Mouse (Mus musculus) embryonic facial prominence, embryonic 15.5 days (tissue): ENCODE data around the gene Lrrc74a. TPM values are rescaled to one million over a fixed set of nuclear protein-coding genes. Genes with fewer than 3 reads are reported as not detected.

ENCODE experiments used
- ATAC-seq: fragments of 200-750 bp; cut with Nextera tagmentation; 2 replicates; pipeline ENCODE4 v1.8.0; 2017; ENCODE audit warnings: low read depth, moderate TSS enrichment; ENCODE audit not compliant: insufficient number of reproducible peaks, low FRiP score, low TSS enrichment
- H3K27ac ChIP-seq: fragments of 300-500 bp; sonication (generic); replicated peaks from 2 replicates; pipeline ENCODE4 v1.5.1; 2015; ENCODE audit warnings: mild to moderate bottlenecking, inconsistent platforms
- H3K27me3 ChIP-seq: fragments of 300-500 bp; sonication (generic); 2 replicates; pipeline ENCODE4 v1.6.1; 2015; ENCODE audit warnings: inconsistent platforms
- H3K36me3 ChIP-seq: fragments of 300-500 bp; sonication (generic); 2 replicates; pipeline ENCODE4 v1.6.1; 2015; ENCODE audit warnings: mild to moderate bottlenecking, inconsistent platforms
- H3K4me1 ChIP-seq: fragments of 300-500 bp; sonication (generic); 2 replicates; pipeline ENCODE4 v1.6.1; 2015; ENCODE audit warnings: inconsistent platforms
- H3K4me2 ChIP-seq: fragments of 300-500 bp; sonication (generic); replicated peaks from 2 replicates; pipeline ENCODE4 v1.6.1; 2015; ENCODE audit warnings: mild to moderate bottlenecking, inconsistent platforms
- H3K4me3 ChIP-seq: fragments of 300-500 bp; sonication (generic); replicated peaks from 2 replicates; pipeline ENCODE4 v1.5.1; 2015; ENCODE audit warnings: mild to moderate bottlenecking, inconsistent platforms
- H3K9ac ChIP-seq: fragments of 300-500 bp; sonication (generic); 2 replicates; pipeline ENCODE4 v1.6.1; 2015; ENCODE audit warnings: inconsistent platforms
- H3K9me3 ChIP-seq: fragments of 300-500 bp; sonication (generic); replicated peaks from 2 replicates; pipeline ENCODE4 v1.6.1; 2016; ENCODE audit warnings: inconsistent platforms
- WGBS: fragments of 180-500 bp; shearing (Covaris S2); methylation state at CpG from one replicate; pipeline ENCODE4 v1.1.7; 2015; 5-methylcytosine and 5-hydroxymethylcytosine counted together
- polyA plus RNA-seq: library from polyadenylated mRNA; unstranded; fragments of >200 nt; fragmentation: Nextera tagmentation; extraction: Ambion mirVana; gene quantifications from 2 replicates; pipeline ENCODE4 v1.2.1, GENCODE M21; 2015

The Lrrc74a gene
- polyA plus RNA-seq, 1 experiment from 2014 or later = not detected

DNA sequence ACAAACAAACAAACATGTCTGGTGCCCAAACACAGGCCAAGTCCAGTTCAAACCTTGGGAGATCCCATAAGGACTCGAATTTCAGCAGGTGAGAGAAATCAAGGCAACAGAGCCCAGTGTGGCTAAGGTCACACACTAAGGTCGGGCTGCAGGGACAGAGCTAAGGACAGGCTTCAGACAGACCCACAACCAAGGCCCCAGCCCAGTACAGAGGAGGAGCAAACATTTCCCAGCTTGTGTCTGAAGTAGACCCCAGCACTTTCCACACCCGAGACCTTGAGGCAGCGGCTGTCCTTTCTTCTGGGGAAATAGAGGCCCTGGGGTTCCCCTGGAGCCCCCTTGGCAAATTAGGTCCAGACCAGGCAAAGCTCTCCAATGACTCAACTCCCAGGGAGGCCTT, 66.2 kb downstream of the Lrrc74a start:
- Histone ChIP-seq H3K36me3 (no peaks in the 10 kb centered on the region), H3K4me2 (peak overlapping the region; percentile 42), H3K9me3 (no peaks in the 10 kb centered on the region), H3K27ac (peak overlapping the region; percentile 99), H3K4me1 (peaks cover 74% of the 10 kb centered on the region), H3K4me3 (no peak overlapping the region), H3K9ac (0 out of 2 replicates have a peak overlapping the region, but pooled peaks have one; percentile 9), H3K27me3 (no peaks in the 10 kb centered on the region)
- WGBS = 19% methylated on average over 4 of the region's 4 CpGs
- ATAC-seq = no peak

DNA sequence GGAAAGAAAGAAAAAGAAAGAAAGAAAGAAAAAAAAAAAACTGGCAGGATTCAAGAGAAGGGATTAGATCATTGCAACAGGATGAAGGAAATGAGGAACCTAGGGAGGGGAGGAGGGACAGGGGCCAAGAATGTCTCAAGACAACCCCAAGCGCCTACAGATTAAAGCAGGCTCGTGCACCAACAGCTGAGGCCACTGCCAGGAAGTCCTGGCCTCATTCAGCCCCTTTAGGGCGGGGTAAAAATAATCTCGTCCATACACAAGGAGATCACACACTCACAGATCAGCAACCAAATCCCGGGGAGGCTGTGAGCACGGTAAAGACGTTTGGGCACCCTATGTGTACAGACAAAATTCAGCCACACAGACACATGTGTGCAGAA, 66.6 kb downstream of the Lrrc74a start:
- peak; percentile 56 for ATAC-seq
- Histone ChIP-seq H3K9ac (no peak overlapping the region), H3K27me3 (no peaks in the 10 kb centered on the region), H3K4me1 (peaks cover 73% of the 10 kb centered on the region), H3K4me2 (peak overlapping the region; percentile 42), H3K36me3 (no peaks in the 10 kb centered on the region), H3K9me3 (no peaks in the 10 kb centered on the region), H3K27ac (peak overlapping the region; percentile 99), H3K4me3 (peak overlapping the region; percentile 20; the same call in 1 of the 2 replicates)
- 1% methylated on average over 7 of the region's 7 CpGs for WGBS

DNA sequence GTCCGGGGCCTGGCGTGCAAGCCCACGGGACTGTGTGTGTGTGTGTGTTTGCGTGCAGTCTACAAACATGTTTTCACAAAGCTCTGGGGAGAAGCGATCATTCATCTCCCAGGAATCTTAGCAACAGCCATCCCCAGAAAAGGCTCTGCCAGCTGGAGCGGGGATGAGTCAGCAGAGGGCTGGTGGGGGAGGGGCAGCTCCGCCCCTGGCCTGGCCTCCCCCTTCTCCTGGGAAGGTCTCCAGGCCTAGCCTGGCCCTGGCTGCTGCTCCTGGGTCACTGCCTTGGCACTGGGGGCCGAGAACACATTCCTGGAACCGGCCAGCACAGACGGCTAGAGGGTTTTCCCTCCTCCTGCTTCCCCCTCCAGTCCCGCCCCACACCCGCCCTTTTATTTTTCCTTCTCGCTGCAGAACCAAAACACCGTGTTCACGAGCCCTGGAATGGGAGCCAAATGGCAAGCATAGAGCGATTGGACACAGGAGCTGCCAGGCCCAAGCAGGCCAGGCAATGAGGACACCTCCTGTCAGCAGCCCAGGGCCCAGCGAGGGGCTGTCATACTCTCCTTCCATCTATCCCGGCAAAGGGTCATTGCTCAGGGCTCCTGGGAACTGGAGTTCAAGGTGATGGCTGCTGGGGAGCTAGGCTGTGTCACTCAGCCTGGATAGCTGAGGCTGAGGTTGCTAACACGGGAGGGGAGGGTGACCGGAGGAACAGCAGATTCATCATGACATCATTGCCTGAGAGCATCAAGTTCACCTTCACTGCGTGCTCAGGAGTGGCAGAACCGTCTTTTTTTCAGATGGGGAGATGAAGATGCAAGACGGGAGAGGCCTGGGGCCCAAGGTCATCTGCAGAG, 67.2 kb downstream of the Lrrc74a start:
- Histone ChIP-seq H3K4me2 (peak overlapping the region; percentile 42), H3K27me3 (no peaks in the 10 kb centered on the region), H3K9me3 (no peaks in the 10 kb centered on the region), H3K36me3 (no peaks in the 10 kb centered on the region), H3K4me3 (peak overlapping the region; percentile 20), H3K27ac (peak overlapping the region; percentile 99), H3K9ac (peak overlapping the region; percentile 39), H3K4me1 (peaks cover 75% of the 10 kb centered on the region)
- peak; percentile 84 for ATAC-seq
- WGBS = 2% methylated on average over 23 of the region's 23 CpGs

DNA sequence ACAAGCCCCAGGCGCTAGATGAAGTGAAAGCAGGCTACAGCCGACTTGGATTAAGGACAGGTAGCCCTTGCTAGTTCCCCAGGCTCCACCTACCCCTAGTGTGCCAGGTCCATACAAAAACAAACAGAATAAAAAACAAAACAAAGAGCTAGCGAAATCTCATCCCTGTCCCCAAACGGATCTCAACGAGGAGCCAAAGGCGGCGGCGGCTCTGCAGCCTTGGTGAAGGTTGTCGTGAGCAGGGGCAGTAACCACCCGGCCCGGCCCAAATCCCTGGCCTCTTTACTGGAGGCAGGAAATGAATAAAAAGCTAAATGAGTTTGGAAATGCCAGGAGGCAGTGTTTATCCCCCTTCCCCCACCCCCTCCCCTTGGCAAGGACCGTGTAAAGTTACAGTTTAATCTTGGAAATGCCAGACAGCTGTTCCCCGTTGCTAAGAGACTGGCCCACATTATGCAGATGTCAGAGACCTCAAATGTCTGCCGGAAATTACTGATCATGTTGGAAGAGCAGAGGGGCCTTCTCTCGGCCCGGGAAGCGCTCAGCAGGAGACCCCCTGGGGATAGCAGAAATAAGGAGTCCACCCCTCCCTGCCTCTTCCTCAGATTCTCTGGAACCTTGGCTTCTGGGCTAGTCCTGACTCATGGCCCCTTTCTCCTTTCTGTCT, 68.0 kb downstream of the Lrrc74a start:
- peak overlapping the region; percentile 99 for H3K27ac ChIP-seq
- H3K4me1 ChIP-seq = peaks cover 82% of the 10 kb centered on the region
- H3K36me3 ChIP-seq = no peaks in the 10 kb centered on the region
- peak overlapping the region; percentile 42 for H3K4me2 ChIP-seq
- ATAC-seq = peak; percentile 59
- 3% methylated on average over 17 of the region's 17 CpGs for whole genome bisulfite sequencing
- peak overlapping the region; percentile 20 for H3K4me3 ChIP-seq
- no peaks in the 10 kb centered on the region for H3K27me3 ChIP-seq
- H3K9ac ChIP-seq = peak overlapping the region; percentile 39
- H3K9me3 ChIP-seq = no peaks in the 10 kb centered on the region

DNA sequence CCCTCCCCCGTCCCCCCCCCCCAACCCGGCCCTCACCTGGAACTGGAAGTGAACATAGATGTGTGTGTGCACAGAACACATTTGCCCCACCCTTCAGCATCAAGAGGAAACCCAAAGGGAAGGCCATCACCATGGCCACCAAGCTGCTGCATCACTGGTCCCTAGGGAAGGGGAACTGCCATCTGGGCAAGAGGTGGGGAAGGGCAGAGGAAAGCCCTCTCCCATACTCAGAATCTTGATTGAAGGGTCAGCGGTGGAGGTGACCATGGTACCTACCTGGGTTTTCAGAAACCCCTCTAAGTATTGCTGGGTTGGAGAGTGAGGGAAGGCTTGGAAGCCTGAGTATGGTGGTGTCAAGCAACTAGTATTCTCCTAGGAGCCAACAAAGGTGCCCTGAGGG, 68.7 kb downstream of the Lrrc74a start:
- Histone ChIP-seq H3K4me1 (peaks cover 89% of the 10 kb centered on the region), H3K9me3 (no peaks in the 10 kb centered on the region), H3K27ac (peak overlapping the region; percentile 99), H3K36me3 (no peaks in the 10 kb centered on the region), H3K27me3 (no peaks in the 10 kb centered on the region), H3K4me2 (no peak overlapping the region), H3K9ac (no peak overlapping the region), H3K4me3 (no peak overlapping the region)
- no peak for ATAC-seq
- WGBS = 27% methylated on average over 3 of the region's 3 CpGs

DNA sequence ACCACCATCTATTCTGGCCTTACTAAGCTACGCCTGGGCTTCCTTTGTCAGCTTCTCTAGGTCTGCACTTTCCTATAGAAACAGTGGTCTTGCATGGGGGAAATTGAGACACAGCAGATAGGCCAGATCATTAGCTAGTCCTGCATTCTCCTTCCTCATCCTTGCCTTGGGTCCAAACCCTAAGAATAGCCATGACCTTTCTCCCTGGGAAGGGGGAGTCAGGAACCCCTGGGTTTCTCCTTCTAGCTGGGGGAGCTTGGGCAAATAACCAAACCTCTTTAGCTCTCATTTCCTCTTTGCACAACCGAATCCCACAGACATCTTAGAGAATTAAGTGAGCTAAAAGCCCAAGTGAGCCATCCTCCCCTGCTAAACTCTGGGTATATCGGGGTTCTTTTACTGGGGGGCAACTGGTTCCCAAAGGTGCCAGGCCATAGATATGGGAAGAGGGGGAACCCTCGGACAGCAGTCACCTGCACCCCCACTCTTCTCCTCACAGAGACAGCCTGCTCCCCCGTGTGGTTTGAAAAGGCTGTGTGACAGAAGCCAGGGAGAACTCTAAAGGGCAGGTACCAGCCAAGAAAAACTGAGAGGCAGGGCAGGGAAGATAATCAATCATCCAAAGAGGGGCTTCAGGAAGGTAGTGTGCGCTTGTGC, 69.6 kb downstream of the Lrrc74a start:
- H3K4me1 ChIP-seq = peaks cover 93% of the 10 kb centered on the region
- ATAC-seq = no peak

DNA sequence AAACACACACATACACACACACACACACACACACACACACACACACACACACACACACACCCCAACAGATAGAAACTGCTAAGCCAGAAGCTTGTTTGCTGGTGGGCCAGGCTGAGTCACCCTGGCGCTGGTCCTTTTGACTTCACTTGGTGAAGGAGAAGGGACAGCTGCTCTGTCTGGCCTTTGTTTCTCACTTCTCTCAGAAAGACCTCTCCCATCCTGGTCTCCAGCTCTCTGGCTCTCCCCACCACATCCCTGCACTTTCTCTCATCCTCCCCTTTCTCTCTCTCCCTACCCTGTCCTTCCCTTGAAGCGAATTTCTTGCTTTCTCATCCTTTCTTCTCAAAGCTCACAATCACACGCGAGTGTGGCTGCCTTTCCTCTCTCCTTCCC, 70.1 kb downstream of the Lrrc74a start:
- no peak overlapping the region for H3K9ac ChIP-seq
- WGBS = 25% methylated on average over 4 of the region's 4 CpGs
- ATAC-seq = no peak

More for the DNA sequence above, 69.6 kb downstream of the Lrrc74a start:
- Histone ChIP-seq H3K4me2 (no peak overlapping the region), H3K4me3 (no peak overlapping the region), H3K27ac (peak overlapping the region; percentile 99), H3K27me3 (no peaks in the 10 kb centered on the region), H3K9me3 (no peaks in the 10 kb centered on the region), H3K36me3 (no peaks in the 10 kb centered on the region), H3K9ac (no peak overlapping the region)
- WGBS = 48% methylated on average over 6 of the region's 6 CpGs

DNA sequence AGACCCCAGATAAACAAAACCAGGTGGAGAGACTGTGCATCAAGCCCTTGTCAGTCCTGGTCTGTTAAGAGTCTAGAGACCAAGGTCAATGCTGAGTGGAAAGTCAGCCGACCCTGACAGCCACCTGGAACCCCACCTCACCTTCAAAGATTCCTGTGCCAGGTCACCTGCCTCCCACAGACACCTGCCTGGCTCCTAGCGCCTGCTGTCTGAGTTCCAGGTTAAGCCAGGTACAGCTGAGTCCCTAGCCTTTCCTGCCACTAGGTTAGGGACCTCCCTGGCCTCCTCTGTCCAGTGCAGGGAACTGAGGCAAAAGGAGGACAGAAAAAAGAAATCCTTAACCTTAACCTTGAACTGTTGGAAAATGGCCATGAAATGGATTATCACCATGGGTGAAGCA, 70.7 kb downstream of the Lrrc74a start:
- Histone ChIP-seq H3K9ac (no peak overlapping the region), H3K4me2 (no peak overlapping the region), H3K27ac (peak overlapping the region; percentile 65; the same call in 1 of the 2 replicates), H3K9me3 (no peaks in the 10 kb centered on the region), H3K4me1 (peaks cover 90% of the 10 kb centered on the region), H3K36me3 (no peaks in the 10 kb centered on the region), H3K4me3 (no peak overlapping the region), H3K27me3 (no peaks in the 10 kb centered on the region)
- WGBS = 44% methylated on average over 2 of the region's 2 CpGs
- no peak for ATAC-seq

More for the DNA sequence above, 70.1 kb downstream of the Lrrc74a start:
- no peaks in the 10 kb centered on the region for H3K27me3 ChIP-seq
- peaks cover 90% of the 10 kb centered on the region for H3K4me1 ChIP-seq
- H3K4me3 ChIP-seq = no peak overlapping the region
- no peaks in the 10 kb centered on the region for H3K9me3 ChIP-seq
- H3K27ac ChIP-seq = peak overlapping the region; percentile 65; the same call in 1 of the 2 replicates
- no peaks in the 10 kb centered on the region for H3K36me3 ChIP-seq
- H3K4me2 ChIP-seq = no peak overlapping the region

DNA sequence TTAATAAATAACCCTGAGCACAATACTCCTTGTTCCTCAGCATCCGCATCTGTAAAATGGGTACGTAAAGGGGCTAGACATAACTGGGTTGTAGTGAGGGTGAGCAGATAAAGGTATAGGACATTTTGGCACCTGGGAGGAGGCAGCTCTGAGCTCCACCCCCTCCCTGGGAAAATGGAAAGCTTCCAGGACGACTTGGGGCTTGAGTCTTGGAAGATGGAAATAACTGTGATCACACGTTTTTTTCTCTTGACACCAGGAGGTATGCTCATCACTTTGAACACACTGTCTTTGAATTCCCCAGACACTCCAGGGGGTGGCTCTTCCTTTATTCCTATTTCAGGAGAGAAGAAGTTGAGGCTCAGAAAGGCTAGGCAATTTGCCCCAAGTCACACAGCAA, 71.1 kb downstream of the Lrrc74a start:
- H3K4me2 ChIP-seq = no peak overlapping the region
- 64% methylated on average over 4 of the region's 4 CpGs for WGBS
- no peaks in the 10 kb centered on the region for H3K27me3 ChIP-seq
- no peak for ATAC-seq
- no peaks in the 10 kb centered on the region for H3K36me3 ChIP-seq
- no peak overlapping the region for H3K27ac ChIP-seq
- peaks cover 88% of the 10 kb centered on the region for H3K4me1 ChIP-seq
- H3K9ac ChIP-seq = no peak overlapping the region
- no peaks in the 10 kb centered on the region for H3K9me3 ChIP-seq
- H3K4me3 ChIP-seq = no peak overlapping the region

DNA sequence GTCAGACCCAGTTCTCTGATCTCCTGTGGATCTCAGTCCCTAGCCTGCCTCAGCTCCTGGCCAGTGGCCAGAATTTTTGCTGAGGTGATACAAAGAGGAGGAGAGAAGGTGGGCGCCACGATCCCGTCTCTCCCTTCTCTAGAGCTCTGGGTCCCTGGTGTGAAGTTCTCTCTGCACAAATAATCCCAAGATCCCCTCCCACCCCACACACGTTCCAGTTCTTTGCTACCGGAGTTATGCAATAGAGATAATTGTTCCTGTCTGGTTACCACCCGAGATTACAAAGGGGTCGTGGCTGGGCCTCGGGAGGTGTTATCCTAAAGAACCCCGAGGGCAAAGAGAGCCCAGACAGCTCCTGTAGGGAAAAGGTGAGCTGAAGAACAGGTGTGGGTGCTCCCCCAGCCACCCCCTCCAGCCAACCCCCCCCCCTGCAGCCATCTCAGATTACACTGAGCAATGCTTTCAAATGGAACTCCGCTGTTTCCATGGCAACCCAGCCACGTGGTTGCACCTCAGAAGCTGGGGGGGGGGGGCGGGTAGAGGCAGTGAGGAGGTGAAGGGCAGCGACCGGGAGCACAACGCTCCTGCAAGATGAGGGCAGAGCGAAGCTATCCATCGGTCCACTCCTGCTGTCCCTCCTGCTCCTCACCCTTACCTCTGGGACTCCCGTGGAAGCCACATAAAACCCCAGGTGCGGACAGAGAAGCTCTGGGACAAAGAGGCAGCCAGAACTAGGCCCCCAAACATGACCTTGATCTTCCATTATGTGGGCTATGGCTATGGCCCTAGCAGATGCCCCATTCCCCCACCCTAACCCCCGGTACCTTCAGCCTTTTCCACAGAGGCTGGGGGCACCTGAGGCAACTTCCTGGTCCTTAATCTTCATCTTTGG, 72.1 kb downstream of the Lrrc74a start:
- Histone ChIP-seq H3K27me3 (no peaks in the 10 kb centered on the region), H3K27ac (peak overlapping the region; percentile 53; the same call in 1 of the 2 replicates), H3K4me3 (no peak overlapping the region), H3K36me3 (no peaks in the 10 kb centered on the region), H3K9ac (no peak overlapping the region), H3K4me2 (no peak overlapping the region), H3K4me1 (peaks cover 88% of the 10 kb centered on the region), H3K9me3 (no peaks in the 10 kb centered on the region)
- ATAC-seq = no peak
- 9% methylated on average over 18 of the region's 20 CpGs for WGBS
